Mouse (Mus musculus) C2C12 (cell line): Measurements from ENCODE around the gene Nr4a1. TPM values are rescaled to one million over a fixed set of nuclear protein-coding genes. Genes with fewer than 3 reads are reported as not detected.
A peak's percentile ranks its signal among the peaks of the same experiment; 100 is the strongest.

Source experiments
- H3K27me3 ChIP-seq: one replicate; pipeline ENCODE4 v1.6.1; 2011; ENCODE audit not compliant: control insufficient read depth, insufficient read depth, insufficient read length
- H3K36me3 ChIP-seq: one replicate; pipeline ENCODE4 v1.6.1; 2011; ENCODE audit not compliant: control insufficient read depth, insufficient read depth
- H3K4me3 ChIP-seq: one replicate; pipeline ENCODE4 v1.5.1; 2011; ENCODE audit warnings: mild to moderate bottlenecking, control low read depth; ENCODE audit not compliant: poor library complexity, insufficient read depth, severe bottlenecking
- H3K79me2 ChIP-seq: one replicate; pipeline ENCODE4 v1.6.1; 2011; ENCODE audit not compliant: control insufficient read depth, insufficient read depth
- H3K79me3 ChIP-seq: one replicate; pipeline ENCODE4 v1.6.1; 2011; ENCODE audit warnings: low read depth, control low read depth
- H3ac ChIP-seq: one replicate; pipeline ENCODE3; 2011; ENCODE audit warnings: low read depth; ENCODE audit not compliant: control insufficient read depth, insufficient read length
- CEBPB ChIP-seq: IDR thresholded peaks from one replicate; pipeline ENCODE4 v1.6.1; 2011; ENCODE audit warnings: low read depth, mild to moderate bottlenecking, control low read depth, moderate library complexity
- CTCF ChIP-seq: IDR thresholded peaks from one replicate; pipeline ENCODE4 v1.5.1; 2011; ENCODE audit not compliant: control insufficient read depth, insufficient read depth, insufficient read length
- FOSL1 ChIP-seq: IDR thresholded peaks from one replicate; pipeline ENCODE4 v1.8.0; 2011; ENCODE audit warnings: mild to moderate bottlenecking, low read length; ENCODE audit not compliant: poor library complexity, insufficient read depth, severe bottlenecking
- MAX ChIP-seq: IDR thresholded peaks from one replicate; pipeline ENCODE4 v1.6.1; 2011; ENCODE audit warnings: mild to moderate bottlenecking, control low read depth
- MYOD1 ChIP-seq: IDR thresholded peaks from one replicate; pipeline ENCODE4 v1.6.1; 2011; ENCODE audit warnings: low read depth; ENCODE audit not compliant: control insufficient read depth, insufficient read length
- MYOG ChIP-seq: IDR thresholded peaks from one replicate; pipeline ENCODE4 v1.6.1; 2011; ENCODE audit not compliant: control insufficient read depth, insufficient read length; ENCODE audit errors: extremely low read depth
- USF1 ChIP-seq: IDR thresholded peaks from one replicate; pipeline ENCODE4 v1.6.1; 2011; ENCODE audit warnings: low read depth, mild to moderate bottlenecking, control low read depth, moderate library complexity
- polyA plus RNA-seq: library from polyadenylated mRNA; unstranded; fragments of >200 nt; fragmentation: generic; extraction: Trizol; gene quantifications from one replicate; pipeline ENCODE4 v1.2.1, GENCODE M21; 2012; ENCODE audit warnings: missing spikeins

Gene Nr4a1
- polyA plus RNA-seq, 1 experiment, result 8.1 TPM

DNA sequence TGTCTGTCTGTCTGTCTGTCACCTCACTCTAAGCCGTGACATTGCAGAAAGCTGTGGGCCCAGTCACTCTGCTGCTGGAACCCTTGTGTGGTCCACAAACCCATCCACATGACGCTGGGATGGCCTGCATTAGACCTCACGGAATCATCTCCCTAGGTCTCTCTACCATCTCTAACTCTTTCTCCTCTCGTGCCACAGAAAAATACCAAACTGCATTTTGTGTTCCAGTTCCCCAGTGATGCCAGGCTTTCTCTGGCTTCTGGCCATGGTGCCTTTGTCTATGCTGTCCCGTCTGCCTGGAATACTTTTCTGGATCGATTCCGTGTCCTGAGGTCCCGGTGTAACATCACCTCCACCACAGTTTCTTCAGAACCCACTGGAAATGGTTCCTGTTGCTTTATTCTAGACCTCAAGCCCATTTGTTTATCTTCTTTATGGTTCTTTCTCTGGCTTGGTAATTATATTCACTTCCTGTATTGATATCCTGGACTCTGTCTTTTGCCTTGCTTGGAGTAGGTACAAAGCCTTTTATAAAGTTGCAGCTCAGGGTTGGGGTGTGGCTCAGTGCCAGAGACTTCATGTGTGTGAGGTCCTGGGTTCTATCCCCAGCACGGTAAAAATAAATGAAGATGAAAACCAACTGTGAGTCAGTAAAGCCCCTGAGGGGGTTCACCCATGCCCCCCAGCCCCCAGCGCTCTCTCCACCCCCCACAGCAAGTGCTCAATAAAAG lies 19.3 kb upstream of the Nr4a1 start:
- no peaks in the 10 kb centered on the region for H3K79me2 ChIP-seq
- TF ChIP-seq FOSL1 (no peak), MYOG (no peak), MAX (no peak), CTCF (no peak), MYOD1 (no peak), CEBPB (no peak), USF1 (no peak)

DNA sequence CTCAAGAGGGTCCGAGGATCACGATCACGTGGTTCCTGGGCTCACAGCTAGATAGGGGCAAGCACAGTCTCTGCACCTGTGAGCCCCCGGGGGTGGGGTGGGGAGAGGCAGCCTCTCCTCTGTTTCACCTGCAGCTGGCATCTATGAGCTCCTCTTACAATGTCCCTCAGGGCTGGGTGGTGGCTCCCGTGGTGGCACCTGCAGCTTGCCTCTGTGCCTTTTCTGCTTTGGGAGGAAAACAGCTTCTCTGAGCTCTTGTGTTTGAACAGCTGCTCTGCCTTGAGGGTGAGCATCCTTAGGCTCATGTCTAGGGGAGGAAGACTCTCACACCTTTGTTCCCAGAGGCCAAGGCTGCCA lies 18.7 kb upstream of the Nr4a1 start:
- H3K79me2 ChIP-seq, result no peaks in the 10 kb centered on the region
- no peak overlapping the region for H3ac ChIP-seq
- peaks cover 11% of the 10 kb centered on the region for H3K36me3 ChIP-seq
- no peaks in the 10 kb centered on the region for H3K27me3 ChIP-seq
- TF ChIP-seq MYOG (no peak), MYOD1 (no peak), MAX (no peak), CTCF (no peak), FOSL1 (no peak), USF1 (no peak), CEBPB (no peak)
- H3K4me3 ChIP-seq, result no peak overlapping the region
- no peaks in the 10 kb centered on the region for H3K79me3 ChIP-seq

More for the DNA sequence above, 19.3 kb upstream of the Nr4a1 start:
- Histone ChIP-seq H3K79me3 (no peaks in the 10 kb centered on the region), H3K27me3 (no peaks in the 10 kb centered on the region), H3ac (no peak overlapping the region), H3K4me3 (no peak overlapping the region), H3K36me3 (peaks cover 14% of the 10 kb centered on the region)

DNA sequence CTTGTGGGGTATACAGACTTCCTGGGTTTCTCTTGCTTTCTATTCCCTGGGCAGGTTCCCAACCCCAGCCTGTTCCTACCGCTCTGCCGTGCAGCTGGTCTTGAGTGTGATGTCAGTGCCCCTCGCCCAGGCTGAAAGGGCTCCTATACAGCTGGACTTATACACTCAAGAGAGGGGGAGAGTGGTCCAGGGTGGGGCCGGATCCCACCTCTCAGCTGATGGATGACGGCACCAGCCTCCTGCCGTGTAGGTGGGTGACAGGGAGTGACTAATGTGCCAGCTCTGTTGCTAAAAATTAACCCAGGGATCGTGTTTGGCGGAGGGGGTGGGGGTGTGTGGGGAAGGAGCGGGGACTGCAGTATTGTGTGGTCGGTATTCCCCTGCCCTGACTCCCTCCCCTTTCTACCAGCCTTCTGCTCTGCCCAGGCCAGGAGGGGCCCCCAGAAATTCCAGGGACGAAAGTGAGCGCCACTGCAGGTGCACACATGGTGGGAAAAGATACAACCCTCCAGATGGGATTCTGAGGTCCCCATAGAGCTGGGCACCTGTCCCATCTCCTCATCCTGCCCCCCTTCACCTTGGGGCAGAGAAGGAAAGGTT lies 18.2 kb upstream of the Nr4a1 start:
- no peak overlapping the region for H3ac ChIP-seq

DNA sequence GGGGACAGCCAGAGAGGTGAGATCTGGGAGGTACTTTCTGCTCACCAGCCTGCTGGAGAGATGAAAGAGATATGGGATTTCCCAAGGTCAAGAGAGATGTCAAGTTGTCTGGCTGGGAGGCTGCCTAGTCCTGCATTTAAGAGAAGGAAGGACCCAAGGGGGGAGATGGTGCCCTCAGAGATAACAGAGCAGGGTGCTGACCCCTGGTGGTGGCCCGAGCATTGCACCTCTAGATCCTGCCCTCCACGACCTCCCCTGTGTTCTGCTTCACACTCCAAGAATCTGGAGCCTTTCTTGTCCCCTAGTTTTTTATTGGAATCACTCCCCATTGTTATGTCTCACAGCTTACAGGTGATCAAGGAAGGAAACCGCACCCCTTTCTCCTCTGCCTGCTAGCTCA lies 17.2 kb upstream of the Nr4a1 start:
- Histone ChIP-seq H3K79me2 (no peaks in the 10 kb centered on the region), H3K4me3 (no peak overlapping the region), H3K79me3 (no peaks in the 10 kb centered on the region), H3K27me3 (no peaks in the 10 kb centered on the region), H3K36me3 (no peaks in the 10 kb centered on the region), H3ac (no peak overlapping the region)
- TF ChIP-seq MAX, result no peak
- TF ChIP-seq MYOG, result no peak
- TF ChIP-seq MYOD1, result no peak
- no peak for TF ChIP-seq CEBPB
- TF ChIP-seq CTCF, result peak; percentile 92

More for the DNA sequence above, 18.2 kb upstream of the Nr4a1 start:
- no peak overlapping the region for H3K4me3 ChIP-seq
- H3K27me3 ChIP-seq, result no peaks in the 10 kb centered on the region
- no peaks in the 10 kb centered on the region for H3K79me2 ChIP-seq
- peaks cover 6% of the 10 kb centered on the region for H3K36me3 ChIP-seq
- H3K79me3 ChIP-seq, result no peaks in the 10 kb centered on the region
- TF ChIP-seq MAX (no peak), USF1 (no peak), CTCF (no peak), CEBPB (no peak), FOSL1 (no peak), MYOD1 (no peak), MYOG (no peak)

DNA sequence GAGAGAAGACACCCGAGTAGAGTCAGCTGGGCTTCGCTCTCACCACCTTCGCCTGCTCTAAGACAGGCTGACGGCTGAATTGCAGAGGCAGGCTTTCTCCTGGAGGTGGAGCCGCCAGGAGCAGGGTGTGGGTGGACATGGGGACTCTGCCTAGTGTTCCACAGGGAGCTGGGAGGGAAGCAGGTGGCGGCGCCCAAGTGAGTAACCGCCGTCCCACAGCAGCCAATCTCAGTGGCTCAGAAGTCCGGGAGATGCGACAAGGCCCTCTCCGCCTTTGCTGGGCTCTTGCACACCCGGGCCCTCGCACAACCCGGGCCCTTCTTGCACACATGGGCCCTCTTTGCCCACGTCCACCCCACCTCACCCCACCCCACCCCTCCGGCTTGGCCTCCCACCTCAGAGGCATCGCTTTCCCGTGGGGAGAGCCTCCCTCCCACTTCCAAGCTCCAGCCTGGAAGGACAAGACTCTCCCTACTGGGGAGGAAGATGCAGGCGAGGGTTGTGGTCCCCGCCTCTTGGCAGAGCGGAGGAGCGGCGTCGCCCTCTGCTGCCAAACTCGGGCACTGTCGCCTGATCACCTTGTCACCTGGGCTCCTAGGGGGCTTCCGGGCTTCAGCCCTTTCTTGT lies 15.1 kb upstream of the Nr4a1 start:
- H3K4me3 ChIP-seq, result no peak overlapping the region
- peak; percentile 91 for TF ChIP-seq CTCF
- no peak for TF ChIP-seq FOSL1
- H3K27me3 ChIP-seq, result no peaks in the 10 kb centered on the region

More for the DNA sequence above, 15.1 kb upstream of the Nr4a1 start:
- no peaks in the 10 kb centered on the region for H3K79me3 ChIP-seq
- no peaks in the 10 kb centered on the region for H3K36me3 ChIP-seq
- no peaks in the 10 kb centered on the region for H3K79me2 ChIP-seq
- H3ac ChIP-seq, result peak overlapping the region; percentile 10
